Mouse (Mus musculus): ENCODE measurements around the gene Spag6. TPM values are rescaled to one million over a fixed set of nuclear protein-coding genes. Genes with fewer than 3 reads are reported as not detected.

Spag6 gene
- polyA plus RNA-seq, 1 experiment, result 0.51 TPM

DNA sequence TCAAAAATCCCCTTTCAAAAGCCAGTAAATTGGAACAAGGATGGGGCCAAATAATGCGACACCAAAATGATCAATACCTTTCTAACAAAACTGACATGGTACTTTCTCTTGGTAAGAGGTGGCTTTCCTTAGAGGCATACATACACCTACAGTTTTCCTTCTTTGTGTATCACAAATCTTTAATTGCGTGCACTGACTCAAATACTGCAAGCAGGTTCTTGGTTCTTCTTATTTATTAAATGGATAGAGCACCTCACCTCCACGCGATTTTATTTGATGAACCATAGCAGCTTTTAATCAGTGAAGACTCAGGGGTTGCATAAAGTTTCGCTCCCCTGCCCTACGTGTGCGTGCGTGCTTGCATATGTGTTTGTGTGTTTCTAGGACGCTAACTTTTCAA lies 3.1 kb upstream of the Spag6 start:
- no peak for TF ChIP-seq POLR2A (IDR thresholded peaks at IDR 0.05; ENCODE audit: low read depth, low read length)
- no peak for TF ChIP-seq CTCF (IDR thresholded peaks at IDR 0.05; ENCODE audit: extremely low read depth, insufficient read depth, insufficient read length, insufficient replicate concordance)
- Histone ChIP-seq H3K27me3 (ENCODE audit: control insufficient read depth, insufficient read depth, low read length) (peaks cover 33% of the 10 kb centered on the region), H3K4me3 (ENCODE audit: extremely low read depth, insufficient read depth, insufficient read length) (no peak overlapping the region), H3K36me3 (ENCODE audit: control insufficient read depth, insufficient read depth, low read length) (no peaks in the 10 kb centered on the region), H3K27ac (ENCODE audit: insufficient read depth, low read length) (no peak overlapping the region), H3K4me1 (ENCODE audit: control insufficient read depth, insufficient read depth, insufficient read length) (peaks cover 21% of the 10 kb centered on the region)
- WGBS, result 10% methylated on average over 9 of the region's 9 CpGs
- no peak for DNase-seq (ENCODE audit: low read depth in 1 of 2, low spot score in 2 of 2)

DNA sequence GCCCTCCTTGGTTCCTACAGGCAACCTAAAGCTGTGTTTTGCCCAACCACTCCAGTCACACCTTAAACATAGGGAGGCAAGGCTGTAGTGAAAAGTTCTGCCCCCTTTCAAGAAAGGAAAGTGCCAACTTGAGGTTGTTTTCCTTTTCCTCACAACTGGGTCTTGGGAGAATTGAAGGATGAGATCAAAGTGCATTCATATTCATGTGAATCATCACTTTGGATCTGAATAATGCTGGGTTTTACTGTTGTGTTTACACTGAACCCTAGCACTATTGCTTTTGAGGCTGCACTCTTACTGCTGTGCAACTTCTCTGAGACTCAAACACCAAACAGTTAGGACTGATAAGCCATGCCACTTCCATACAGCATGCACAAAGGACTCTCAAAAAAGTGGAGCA lies 1.8 kb upstream of the Spag6 start:
- Histone ChIP-seq H3K27ac (ENCODE audit: insufficient read depth, low read length) (no peak overlapping the region), H3K27me3 (ENCODE audit: control insufficient read depth, insufficient read depth, low read length) (peaks cover 34% of the 10 kb centered on the region), H3K4me1 (ENCODE audit: control insufficient read depth, insufficient read depth, insufficient read length) (peaks cover 21% of the 10 kb centered on the region), H3K4me3 (ENCODE audit: extremely low read depth, insufficient read depth, insufficient read length) (no peak overlapping the region), H3K36me3 (ENCODE audit: control insufficient read depth, insufficient read depth, low read length) (no peaks in the 10 kb centered on the region)
- no peak for DNase-seq (ENCODE audit: low read depth in 1 of 2, low spot score in 2 of 2)
- TF ChIP-seq POLR2A (IDR thresholded peaks at IDR 0.05; ENCODE audit: low read depth, low read length) (no peak), CTCF (IDR thresholded peaks at IDR 0.05; ENCODE audit: extremely low read depth, insufficient read depth, insufficient read length, insufficient replicate concordance) (no peak)

DNA sequence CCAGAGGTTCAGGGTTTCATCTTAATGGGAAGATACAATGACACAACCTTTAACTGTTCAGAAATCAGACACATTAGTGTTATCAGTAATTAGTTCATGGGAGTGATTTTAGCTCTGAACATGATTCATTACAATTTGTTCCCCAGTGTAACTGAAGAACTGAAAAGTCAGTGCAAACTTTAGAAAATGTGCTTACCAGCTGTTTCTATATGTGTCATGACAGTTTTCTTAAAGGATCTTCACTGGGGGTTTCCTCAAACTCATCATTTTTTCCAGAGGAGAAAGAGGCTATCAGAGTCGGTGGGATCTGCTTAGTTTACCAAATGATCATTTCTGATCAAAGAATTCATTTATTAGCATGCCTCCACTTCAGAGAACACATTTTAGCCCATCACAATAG lies 1.3 kb upstream of the Spag6 start:
- Histone ChIP-seq H3K4me1 (ENCODE audit: control insufficient read depth, insufficient read depth, insufficient read length) (peaks cover 21% of the 10 kb centered on the region), H3K27me3 (ENCODE audit: control insufficient read depth, insufficient read depth, low read length) (peaks cover 34% of the 10 kb centered on the region), H3K4me3 (ENCODE audit: extremely low read depth, insufficient read depth, insufficient read length) (no peak overlapping the region), H3K27ac (ENCODE audit: insufficient read depth, low read length) (no peak overlapping the region), H3K36me3 (ENCODE audit: control insufficient read depth, insufficient read depth, low read length) (no peaks in the 10 kb centered on the region)
- TF ChIP-seq POLR2A (IDR thresholded peaks at IDR 0.05; ENCODE audit: low read depth, low read length) (no peak), CTCF (IDR thresholded peaks at IDR 0.05; ENCODE audit: extremely low read depth, insufficient read depth, insufficient read length, insufficient replicate concordance) (no peak)
- WGBS, result 6% methylated on average over 1 of the region's 1 CpGs
- no peak for DNase-seq (ENCODE audit: low read depth in 1 of 2, low spot score in 2 of 2)

DNA sequence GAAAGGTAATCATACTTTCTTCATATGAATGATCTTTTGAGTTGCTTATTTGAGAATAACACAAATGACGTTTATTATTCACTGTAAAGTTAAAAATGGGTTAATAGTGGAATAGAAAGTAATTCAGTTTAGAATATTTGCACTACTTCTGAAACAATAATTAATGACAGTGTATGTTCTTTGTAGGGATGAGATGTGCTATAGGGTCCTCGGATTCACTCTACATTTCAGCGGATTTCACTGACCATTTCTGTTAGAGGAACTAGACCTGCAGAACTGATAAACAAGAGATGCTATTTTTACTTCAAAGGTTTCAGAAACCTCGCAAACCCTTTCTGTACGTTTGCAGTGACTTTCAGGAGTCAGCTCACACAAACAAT lies 351 bp upstream of the Spag6 start:
- Histone ChIP-seq H3K27ac (ENCODE audit: insufficient read depth, low read length) (no peak overlapping the region), H3K4me1 (ENCODE audit: control insufficient read depth, insufficient read depth, insufficient read length) (peaks cover 19% of the 10 kb centered on the region), H3K27me3 (ENCODE audit: control insufficient read depth, insufficient read depth, low read length) (peaks cover 39% of the 10 kb centered on the region), H3K36me3 (ENCODE audit: control insufficient read depth, insufficient read depth, low read length) (no peaks in the 10 kb centered on the region), H3K4me3 (ENCODE audit: extremely low read depth, insufficient read depth, insufficient read length) (peak overlapping the region; percentile 64)
- DNase-seq (ENCODE audit: low read depth in 1 of 2, low spot score in 2 of 2), result no peak
- WGBS, result under 1% methylated on average over 5 of the region's 5 CpGs
- TF ChIP-seq CTCF (IDR thresholded peaks at IDR 0.05; ENCODE audit: extremely low read depth, insufficient read depth, insufficient read length, insufficient replicate concordance), result no peak
- no peak for TF ChIP-seq POLR2A (IDR thresholded peaks at IDR 0.05; ENCODE audit: low read depth, low read length)

DNA sequence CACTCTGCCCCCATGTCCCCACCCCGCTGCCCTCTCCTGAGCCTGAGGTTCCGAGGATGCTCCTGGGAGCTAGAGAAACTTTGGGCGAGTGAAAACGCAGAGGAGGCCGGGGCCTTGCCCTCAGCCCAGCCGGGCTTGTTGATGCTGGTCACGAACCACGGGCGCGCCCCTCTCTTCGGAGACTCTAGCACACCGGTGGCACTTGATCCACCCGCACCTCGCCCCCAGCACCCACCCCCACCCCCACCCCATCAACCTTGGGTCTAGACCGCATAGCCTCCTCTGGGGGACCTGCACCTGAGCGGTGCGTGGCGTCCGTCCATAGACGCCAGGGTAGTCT lies 749 bp downstream of the Spag6 start:
- TF ChIP-seq POLR2A (IDR thresholded peaks at IDR 0.05; ENCODE audit: low read depth, low read length) (no peak), CTCF (IDR thresholded peaks at IDR 0.05; ENCODE audit: extremely low read depth, insufficient read depth, insufficient read length, insufficient replicate concordance) (no peak)
- DNase-seq (ENCODE audit: low read depth in 1 of 2, low spot score in 2 of 2), result no peak
- Histone ChIP-seq H3K4me3 (ENCODE audit: extremely low read depth, insufficient read depth, insufficient read length) (peak overlapping the region; percentile 64), H3K27me3 (ENCODE audit: control insufficient read depth, insufficient read depth, low read length) (peaks cover 40% of the 10 kb centered on the region), H3K36me3 (ENCODE audit: control insufficient read depth, insufficient read depth, low read length) (no peaks in the 10 kb centered on the region), H3K4me1 (ENCODE audit: control insufficient read depth, insufficient read depth, insufficient read length) (peaks cover 14% of the 10 kb centered on the region), H3K27ac (ENCODE audit: insufficient read depth, low read length) (no peak overlapping the region)
- WGBS, result 3% methylated on average over 20 of the region's 20 CpGs

DNA sequence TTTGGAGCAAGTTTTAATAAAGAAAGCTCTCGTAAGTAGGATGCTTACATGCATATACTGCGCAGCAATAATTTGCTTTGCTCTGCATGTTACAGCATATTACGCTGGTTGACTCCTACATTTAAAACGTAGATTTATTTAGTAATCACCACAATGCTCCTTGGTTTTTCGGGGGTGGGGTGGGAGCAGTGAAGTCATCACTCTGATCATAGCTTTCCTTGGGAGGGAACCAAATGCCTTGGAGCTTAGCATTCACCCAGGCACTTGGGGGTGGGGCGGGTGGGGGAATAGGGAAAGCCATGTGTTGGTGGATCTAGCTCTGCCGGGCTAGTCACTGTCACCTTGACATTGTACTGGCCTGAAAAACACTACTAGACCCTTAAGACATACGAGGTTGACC lies 1.3 kb downstream of the Spag6 start:
- Histone ChIP-seq H3K36me3 (ENCODE audit: control insufficient read depth, insufficient read depth, low read length) (no peaks in the 10 kb centered on the region), H3K27ac (ENCODE audit: insufficient read depth, low read length) (no peak overlapping the region), H3K4me1 (ENCODE audit: control insufficient read depth, insufficient read depth, insufficient read length) (peaks cover 8% of the 10 kb centered on the region; the same call in 1 of the 2 replicates), H3K27me3 (ENCODE audit: control insufficient read depth, insufficient read depth, low read length) (peaks cover 36% of the 10 kb centered on the region), H3K4me3 (ENCODE audit: extremely low read depth, insufficient read depth, insufficient read length) (no peak overlapping the region)
- DNase-seq (ENCODE audit: low read depth in 1 of 2, low spot score in 2 of 2), result no peak
- WGBS, result 15% methylated on average over 8 of the region's 8 CpGs
- no peak for TF ChIP-seq POLR2A (IDR thresholded peaks at IDR 0.05; ENCODE audit: low read depth, low read length)
- TF ChIP-seq CTCF (IDR thresholded peaks at IDR 0.05; ENCODE audit: extremely low read depth, insufficient read depth, insufficient read length, insufficient replicate concordance), result no peak

DNA sequence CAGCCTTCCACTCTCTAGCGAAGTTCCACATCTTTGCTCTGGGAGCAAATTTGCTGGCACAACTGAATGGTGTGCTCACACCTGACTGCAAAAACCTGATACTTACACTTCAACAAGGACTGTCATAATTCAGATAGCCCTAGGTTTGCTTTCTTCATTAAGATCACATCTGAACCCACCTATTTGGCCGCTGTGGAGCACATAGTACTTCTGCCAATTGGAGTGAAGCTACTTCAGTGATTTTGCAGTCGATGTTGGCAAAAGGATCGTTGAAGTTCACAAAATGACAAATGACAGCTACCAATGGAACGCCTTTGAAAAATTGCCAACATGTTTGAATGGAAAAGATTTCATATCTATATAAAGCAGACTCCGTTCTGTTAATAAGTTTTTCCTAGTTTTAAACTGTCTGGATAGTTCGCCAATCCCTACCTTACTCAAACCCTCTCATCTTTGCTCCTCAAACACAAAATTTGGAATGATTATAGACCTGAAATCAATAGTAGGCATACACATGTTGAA lies 1.9 kb downstream of the Spag6 start:
- H3K36me3 ChIP-seq (ENCODE audit: control insufficient read depth, insufficient read depth, low read length), result no peaks in the 10 kb centered on the region
- H3K4me3 ChIP-seq (ENCODE audit: extremely low read depth, insufficient read depth, insufficient read length), result no peak overlapping the region
- peaks cover 6% of the 10 kb centered on the region; the same call in 1 of the 2 replicates for H3K4me1 ChIP-seq (ENCODE audit: control insufficient read depth, insufficient read depth, insufficient read length)
- no peak overlapping the region for H3K27ac ChIP-seq (ENCODE audit: insufficient read depth, low read length)
- WGBS, result 17% methylated on average over 7 of the region's 7 CpGs
- TF ChIP-seq POLR2A (IDR thresholded peaks at IDR 0.05; ENCODE audit: low read depth, low read length), result no peak
- no peak for TF ChIP-seq CTCF (IDR thresholded peaks at IDR 0.05; ENCODE audit: extremely low read depth, insufficient read depth, insufficient read length, insufficient replicate concordance)
- peaks cover 31% of the 10 kb centered on the region for H3K27me3 ChIP-seq (ENCODE audit: control insufficient read depth, insufficient read depth, low read length)
- no peak for DNase-seq (ENCODE audit: low read depth in 1 of 2, low spot score in 2 of 2)
